Mouse (Mus musculus) pancreas, adult 10 weeks (tissue): ENCODE measurements around the gene Cdk4. TPM values are rescaled to one million over a fixed set of nuclear protein-coding genes. Genes with fewer than 3 reads are reported as not detected.

Source experiments
- polyA plus RNA-seq: library from polyadenylated mRNA; stranded (reverse); fragments of 350-450 nt; fragmentation: Illumina TruSeq; extraction: RNeasy Lipid Tissue Mini Kit (QIAGEN cat#74804); gene quantifications from one replicate; pipeline ENCODE4 v1.2.3, GENCODE M21; 2015; ENCODE audit warnings: low read depth, low replicate concordance; ENCODE audit not compliant: insufficient read depth

The Cdk4 gene
- polyA plus RNA-seq: 51.8 TPM

DNA sequence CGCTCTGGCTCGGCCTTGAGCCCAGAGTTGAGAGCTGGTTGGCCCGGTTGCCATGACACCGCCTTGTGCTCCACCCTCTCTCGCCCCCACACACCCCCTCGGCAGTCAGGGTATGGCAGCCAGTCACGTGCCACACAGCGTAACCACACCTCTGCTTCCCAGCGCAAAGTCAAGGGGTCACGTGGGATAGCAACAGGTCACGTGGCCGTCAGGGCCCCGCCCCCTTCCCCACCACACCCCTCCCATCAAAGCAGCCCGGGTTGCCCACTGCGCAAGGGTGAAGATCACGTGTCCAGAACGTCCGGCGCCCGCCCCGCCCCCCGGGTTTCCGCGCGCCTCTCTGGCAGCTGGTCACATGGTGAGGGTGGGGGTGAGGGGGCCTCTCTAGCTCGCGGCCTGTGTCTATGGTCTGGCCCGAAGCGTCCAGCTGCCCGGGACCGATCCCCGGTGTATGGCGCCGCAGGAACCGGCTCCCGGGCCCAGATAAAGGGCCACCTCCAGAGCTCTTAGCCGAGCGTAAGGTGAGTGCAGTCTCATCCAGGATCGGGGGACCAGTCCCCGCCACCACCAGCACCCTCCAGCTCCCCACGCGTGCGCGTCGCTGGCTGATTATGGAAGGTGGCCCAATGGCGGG lies at the start of gene Cdk4:
Cdk4 (plus strand) TSS at position 296 of the 634 bp plus-strand sequence.

DNA sequence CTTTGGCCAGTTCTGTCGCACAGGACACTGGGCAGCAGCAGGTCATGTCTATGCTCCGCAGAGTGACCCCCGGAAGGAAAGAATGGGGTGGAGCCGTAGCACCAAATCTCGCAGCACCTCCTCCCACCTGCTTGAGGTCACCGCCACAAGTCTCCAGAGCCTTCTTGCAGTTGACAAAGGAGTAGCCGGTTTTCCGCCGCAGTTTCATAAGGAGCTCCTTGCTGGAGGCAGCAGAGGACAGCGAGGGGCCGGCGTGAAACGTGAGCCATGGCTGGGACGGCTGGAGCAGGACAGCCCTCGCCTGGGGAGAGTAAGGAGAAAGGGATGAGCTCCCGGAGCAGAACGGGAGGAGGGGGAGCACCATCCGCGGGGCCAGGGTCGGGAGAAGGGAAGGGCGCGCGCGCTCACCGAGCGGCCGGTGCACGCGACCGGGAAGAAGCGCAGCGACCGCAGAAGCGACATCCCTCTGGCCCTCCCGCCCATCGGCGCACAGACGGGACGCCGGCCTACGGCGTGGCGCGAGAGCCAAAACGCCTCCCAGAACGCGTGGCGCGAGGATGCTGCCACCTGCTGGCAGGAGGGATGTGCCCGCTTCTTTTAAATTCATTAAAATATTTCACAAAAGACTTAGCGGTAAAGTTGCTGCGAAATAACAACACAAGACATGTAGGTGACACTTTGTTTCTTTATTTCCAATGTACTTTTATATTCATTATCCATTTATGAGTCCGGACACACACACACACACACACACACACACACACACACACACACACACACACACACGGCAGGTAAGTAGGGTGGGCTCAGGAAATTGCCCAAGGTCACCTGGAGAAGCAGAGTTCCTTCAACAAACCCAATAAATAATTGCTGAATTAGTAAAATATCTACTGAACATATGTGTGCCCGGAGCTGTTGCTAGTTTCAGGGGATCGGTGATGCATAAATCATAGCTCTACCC lies 32.7 kb upstream of the Cdk4 start, which contains the start of gene Tsfm:
Tsfm (minus strand) TSS at position 505 of the 961 bp plus-strand sequence.

DNA sequence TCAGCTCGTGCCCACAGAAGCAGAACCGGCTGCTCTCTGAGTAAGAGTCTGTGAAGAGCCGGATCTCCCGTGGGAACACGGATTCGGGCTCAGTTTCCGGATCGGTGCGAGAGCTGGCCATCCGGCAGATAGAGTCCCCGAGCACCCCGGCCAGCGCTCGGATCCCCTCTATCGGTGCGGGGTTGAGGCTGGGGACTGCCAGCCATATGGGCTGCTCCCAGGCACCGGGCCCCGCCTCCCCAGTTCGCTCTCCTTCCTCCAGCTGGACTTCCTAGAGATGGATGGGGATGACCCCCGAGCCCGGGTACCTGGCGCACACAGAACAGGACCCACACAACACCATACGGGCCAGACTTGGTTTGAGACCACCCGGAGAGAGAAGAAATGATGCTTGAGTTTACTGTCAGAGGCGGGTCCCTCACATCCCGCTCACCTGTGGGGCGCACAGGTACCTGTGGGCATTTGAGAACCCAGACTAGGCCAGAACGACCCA lies 22.0 kb upstream of the Cdk4 start, which contains the start of the genes Mettl1 and Eef1akmt3:
Mettl1 (plus strand) TSS at position 141 of the 493 bp plus-strand sequence.
Eef1akmt3 (minus strand) TSS at position 240 of the 493 bp plus-strand sequence.

DNA sequence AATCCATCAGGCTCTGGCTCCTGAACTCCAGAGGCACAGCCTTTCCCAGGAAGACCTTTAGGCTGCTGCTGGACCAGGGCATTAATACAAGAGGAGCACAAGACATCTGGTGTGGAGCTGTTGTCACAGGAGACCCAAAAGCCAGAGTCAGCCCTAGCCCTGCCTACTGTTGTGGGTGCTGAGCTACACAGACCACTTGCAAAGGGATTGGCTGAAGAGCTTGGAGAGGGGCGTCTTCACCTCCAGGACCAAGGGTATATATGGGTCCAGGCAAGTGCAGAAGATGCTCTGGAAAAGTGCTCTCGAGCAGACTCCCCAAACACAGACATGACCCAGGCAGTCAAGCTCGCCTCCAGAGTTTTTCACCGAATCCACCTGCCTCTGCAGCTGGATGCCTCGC lies 15.4 kb upstream of the Cdk4 start, which contains the start of gene Cyp27b1:
Cyp27b1 (plus strand) TSS at position 297 of the 400 bp plus-strand sequence.

DNA sequence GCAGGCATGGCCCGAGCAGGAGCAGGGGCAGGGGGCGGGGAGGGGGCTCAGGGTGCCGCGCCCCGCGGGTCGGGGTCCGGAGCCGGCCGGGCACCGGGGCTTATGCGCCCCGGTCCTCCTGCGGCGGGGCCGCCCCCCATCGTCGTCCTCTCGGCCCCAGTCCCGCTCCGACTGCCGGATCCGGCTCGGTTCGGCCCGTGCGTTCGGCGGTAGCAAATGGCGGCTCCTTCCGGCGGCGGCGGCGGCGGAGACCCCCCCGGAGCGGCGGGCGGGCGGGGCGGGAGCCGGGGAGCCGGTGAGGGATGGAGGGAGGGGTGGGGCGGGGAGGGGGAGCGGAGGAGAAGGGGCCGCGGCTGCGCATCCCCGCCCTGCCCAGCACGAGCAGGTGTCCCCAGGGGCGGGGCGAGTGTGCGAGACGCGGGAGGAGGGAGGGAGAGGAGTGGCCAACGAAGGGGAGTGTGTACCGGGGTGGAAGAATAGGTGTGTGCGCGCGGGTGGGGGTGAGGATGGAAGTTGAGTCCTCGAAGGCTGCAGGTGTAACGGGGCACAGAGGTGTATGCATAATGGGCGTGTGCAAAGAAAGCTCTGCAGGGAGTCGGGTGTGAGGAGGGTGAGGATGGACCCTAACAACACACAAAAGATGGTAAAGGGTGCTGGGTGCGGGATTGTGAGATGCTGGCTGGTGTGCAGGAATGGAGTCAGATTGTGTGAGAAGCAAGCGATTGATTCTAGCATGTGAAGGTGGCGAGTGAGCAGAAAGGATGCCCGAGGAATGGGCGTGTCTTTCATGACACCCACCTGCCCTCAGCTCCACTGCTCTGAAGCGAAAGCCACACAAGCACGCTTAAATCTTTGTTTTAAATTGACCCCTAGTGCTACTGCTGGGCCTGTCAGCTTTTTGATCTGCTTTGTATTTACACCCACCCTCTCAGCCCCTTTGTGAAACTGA lies 3.1 kb upstream of the Cdk4 start, which contains the start of gene March9:
March9 (minus strand) TSS at position 217 of the 949 bp plus-strand sequence.

DNA sequence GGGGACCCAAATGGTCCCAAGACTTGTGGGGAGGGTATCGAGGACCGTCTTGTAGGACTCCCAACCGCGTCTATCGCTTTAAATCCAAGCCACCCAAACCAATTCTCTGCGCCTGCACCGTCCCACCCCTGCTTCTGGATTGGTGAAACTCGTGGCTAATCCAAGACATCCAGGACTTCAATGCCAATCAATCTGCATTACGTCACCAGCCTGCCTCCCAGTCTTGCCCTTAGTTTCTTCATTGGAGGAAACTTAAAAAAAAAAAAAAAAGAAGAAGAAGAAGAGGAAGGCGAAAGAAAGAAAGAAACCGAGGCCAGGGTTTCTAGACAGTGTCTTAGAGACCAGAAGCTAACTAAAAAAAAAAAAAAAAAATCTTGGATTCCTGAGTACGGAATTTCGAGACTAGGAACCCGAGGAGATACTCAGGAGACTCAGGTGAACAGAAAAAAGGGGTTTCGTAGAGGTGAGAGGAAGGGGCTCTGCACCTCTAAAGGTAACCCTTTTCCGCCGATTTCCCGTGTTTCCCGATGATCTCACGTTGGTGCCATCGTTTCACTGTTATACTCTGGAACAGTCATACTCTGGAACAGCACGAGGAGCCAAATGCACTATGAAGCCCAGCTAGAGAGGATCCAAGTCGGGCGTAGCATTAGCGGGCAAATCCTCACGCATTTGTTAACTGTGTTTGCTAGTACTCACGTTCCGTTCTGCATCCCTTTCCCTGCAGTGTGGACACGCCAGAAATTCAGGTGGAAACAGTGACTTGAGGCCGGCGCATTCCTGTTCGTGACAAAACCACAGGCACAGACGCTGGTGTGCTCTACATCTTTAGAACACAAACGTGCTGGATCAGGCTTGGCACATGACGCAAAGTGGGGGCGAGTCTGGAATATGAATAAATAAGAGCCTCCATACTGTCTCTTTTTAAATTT lies 7.1 kb downstream of the Cdk4 start, which contains the start of gene Tspan31:
Tspan31 (minus strand) TSS at position 75 of the 932 bp plus-strand sequence.

DNA sequence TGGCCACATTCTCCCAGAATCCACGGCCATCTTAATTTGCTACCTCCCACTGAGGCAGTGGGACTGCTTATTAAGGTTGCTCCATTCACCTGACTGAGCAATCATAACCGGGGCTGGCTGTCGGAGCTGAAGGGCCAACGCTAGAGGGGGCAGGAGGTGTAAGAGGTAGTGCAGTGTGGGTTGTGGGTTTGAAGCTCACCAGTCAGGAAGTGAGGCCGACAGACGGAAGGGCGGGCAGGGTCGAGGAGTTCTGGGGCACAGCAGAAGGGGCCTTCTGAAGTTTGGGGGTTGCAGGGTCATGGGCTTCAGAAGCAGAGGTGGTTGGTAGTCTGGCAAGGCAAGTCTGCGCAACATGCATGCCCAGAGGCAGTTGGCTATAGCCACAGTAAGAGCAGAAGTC lies 11.7 kb downstream of the Cdk4 start, which contains the start of gene Agap2:
Agap2 (plus strand) TSS at position 205 of the 400 bp plus-strand sequence.

Other genes with a start within 250 kb of the Cdk4 start
- gene Atp23, start 162.2 kb upstream of the Cdk4 start, polyA plus RNA-seq: 1.00 TPM
- gene Ctdsp2, start 84.8 kb upstream of the Cdk4 start, polyA plus RNA-seq: 33.0 TPM
- 0.79 TPM for gene Avil, start 62.8 kb upstream of the Cdk4 start, polyA plus RNA-seq
- gene Tsfm, start 32.7 kb upstream of the Cdk4 start, polyA plus RNA-seq: 16.1 TPM
- 22.3 TPM for gene Mettl1, start 22.1 kb upstream of the Cdk4 start, polyA plus RNA-seq
- 3.7 TPM for gene Eef1akmt3, start 22.0 kb upstream of the Cdk4 start, polyA plus RNA-seq
- 0.44 TPM for gene Cyp27b1, start 15.3 kb upstream of the Cdk4 start, polyA plus RNA-seq
- 2.3 TPM for gene March9, start 3.4 kb upstream of the Cdk4 start, polyA plus RNA-seq
- 26.9 TPM for gene Tspan31, start 6.7 kb downstream of the Cdk4 start, polyA plus RNA-seq
- 0.92 TPM for gene Agap2, start 11.8 kb downstream of the Cdk4 start, polyA plus RNA-seq
- gene Os9, start 57.6 kb downstream of the Cdk4 start, polyA plus RNA-seq: 60.9 TPM
- gene B4galnt1, start 101.7 kb downstream of the Cdk4 start, polyA plus RNA-seq: 30.8 TPM
- gene Slc26a10, start 117.1 kb downstream of the Cdk4 start, polyA plus RNA-seq: 3.4 TPM
- 10.8 TPM for gene Arhgef25, start 126.5 kb downstream of the Cdk4 start, polyA plus RNA-seq
- 29.3 TPM for gene Dtx3, start 132.2 kb downstream of the Cdk4 start, polyA plus RNA-seq
- gene Pip4k2c, start 148.1 kb downstream of the Cdk4 start, polyA plus RNA-seq: 8.2 TPM
- 1.00 TPM for gene Kif5a, start 199.8 kb downstream of the Cdk4 start, polyA plus RNA-seq
- gene Dctn2, start 202.8 kb downstream of the Cdk4 start, polyA plus RNA-seq: 36.2 TPM
- gene Mbd6, start 225.5 kb downstream of the Cdk4 start, polyA plus RNA-seq: 27.9 TPM
- gene Mars, start 248.3 kb downstream of the Cdk4 start, polyA plus RNA-seq: 53.0 TPM